Mouse (Mus musculus): ENCODE results near the gene Polg2. TPM values are rescaled to one million over a fixed set of nuclear protein-coding genes. Genes with fewer than 3 reads are reported as not detected.

Gene Polg2
- polyA plus RNA-seq, 1 experiment: not detected

- peaks cover 5% of the 10 kb centered on the region for H3K4me1 ChIP-seq (ENCODE audit: control insufficient read depth, insufficient read depth, low read length)
- 81% methylated on average over 15 of the region's 15 CpGs for WGBS
- H3K27ac ChIP-seq (ENCODE audit: insufficient read depth, low read depth, low read length): no peak overlapping the region
- TF ChIP-seq POLR2A (IDR thresholded peaks at IDR 0.05; ENCODE audit: insufficient read depth, low read depth, low read length) (no peak), CTCF (IDR thresholded peaks at IDR 0.05; ENCODE audit: insufficient read depth, low read depth, low read length) (no peak)
- no peak overlapping the region for H3K4me3 ChIP-seq (ENCODE audit: insufficient read depth, low read depth, low read length)
These were observed 55.7 kb downstream of the Polg2 start for GRCm38 (mm10) chr11:106723611-106724125.

- Histone ChIP-seq H3K4me1 (ENCODE audit: control insufficient read depth, insufficient read depth, low read length) (peaks cover 5% of the 10 kb centered on the region), H3K4me3 (ENCODE audit: insufficient read depth, low read depth, low read length) (no peak overlapping the region), H3K27ac (ENCODE audit: insufficient read depth, low read depth, low read length) (peak overlapping the region; percentile 50; the same call in 1 of the 2 replicates)
- TF ChIP-seq POLR2A (IDR thresholded peaks at IDR 0.05; ENCODE audit: insufficient read depth, low read depth, low read length) (no peak), CTCF (IDR thresholded peaks at IDR 0.05; ENCODE audit: insufficient read depth, low read depth, low read length) (no peak)
- 26% methylated on average over 7 of the region's 7 CpGs for WGBS
These were observed 56.4 kb downstream of the Polg2 start for GRCm38 (mm10) chr11:106722831-106723361.

GRCm38 (mm10) chr11:106720379-106720778 lies 59.0 kb downstream of the Polg2 start:
- H3K4me1 ChIP-seq (ENCODE audit: control insufficient read depth, insufficient read depth, low read length): peaks cover 5% of the 10 kb centered on the region
- 52% methylated on average over 8 of the region's 8 CpGs for WGBS
- no peak overlapping the region for H3K27ac ChIP-seq (ENCODE audit: insufficient read depth, low read depth, low read length)
- TF ChIP-seq POLR2A (IDR thresholded peaks at IDR 0.05; ENCODE audit: insufficient read depth, low read depth, low read length): no peak
- no peak overlapping the region for H3K4me3 ChIP-seq (ENCODE audit: insufficient read depth, low read depth, low read length)

Other genes with a start within 250 kb of the Polg2 start
- not detected in 2 replicates for gene Tex2, start 166.1 kb downstream of the Polg2 start, polyA plus RNA-seq (2012; ENCODE audit: insufficient read depth, insufficient read length, low replicate concordance, missing spikeins)
- gene Pecam1, start 28.9 kb downstream of the Polg2 start, polyA plus RNA-seq (2012; ENCODE audit: insufficient read depth, insufficient read length, low replicate concordance, missing spikeins): not detected in 2 replicates
- gene Milr1, start 28.3 kb downstream of the Polg2 start, polyA plus RNA-seq (2012; ENCODE audit: insufficient read depth, insufficient read length, low replicate concordance, missing spikeins): not detected in 2 replicates
- gene Ddx5, start 9.6 kb upstream of the Polg2 start, polyA plus RNA-seq (2012; ENCODE audit: insufficient read depth, insufficient read length, low replicate concordance, missing spikeins): 601 and 983 TPM in 2 replicates
- not detected in 2 replicates for gene Cep95, start 9.7 kb upstream of the Polg2 start, polyA plus RNA-seq (2012; ENCODE audit: insufficient read depth, insufficient read length, low replicate concordance, missing spikeins)
- gene Smurf2, start 141.2 kb upstream of the Polg2 start, polyA plus RNA-seq (2012; ENCODE audit: insufficient read depth, insufficient read length, low replicate concordance, missing spikeins): not detected in 2 replicates
- gene Kpna2, start 220.0 kb upstream of the Polg2 start, polyA plus RNA-seq (2012; ENCODE audit: insufficient read depth, insufficient read length, low replicate concordance, missing spikeins): not detected in 2 replicates
- gene 1810010H24Rik, start 246.1 kb upstream of the Polg2 start, polyA plus RNA-seq (2012; ENCODE audit: insufficient read depth, insufficient read length, low replicate concordance, missing spikeins): not detected in 2 replicates

Data from olfactory bulb, adult 2 months (tissue).